Mouse (Mus musculus): ENCODE measurements around the gene Dchs1. TPM values are rescaled to one million over a fixed set of nuclear protein-coding genes. Genes with fewer than 3 reads are reported as not detected.

The Dchs1 gene
- total and polyA plus RNA-seq, 2 experiments = 1.1 to 1.4 TPM

DNA sequence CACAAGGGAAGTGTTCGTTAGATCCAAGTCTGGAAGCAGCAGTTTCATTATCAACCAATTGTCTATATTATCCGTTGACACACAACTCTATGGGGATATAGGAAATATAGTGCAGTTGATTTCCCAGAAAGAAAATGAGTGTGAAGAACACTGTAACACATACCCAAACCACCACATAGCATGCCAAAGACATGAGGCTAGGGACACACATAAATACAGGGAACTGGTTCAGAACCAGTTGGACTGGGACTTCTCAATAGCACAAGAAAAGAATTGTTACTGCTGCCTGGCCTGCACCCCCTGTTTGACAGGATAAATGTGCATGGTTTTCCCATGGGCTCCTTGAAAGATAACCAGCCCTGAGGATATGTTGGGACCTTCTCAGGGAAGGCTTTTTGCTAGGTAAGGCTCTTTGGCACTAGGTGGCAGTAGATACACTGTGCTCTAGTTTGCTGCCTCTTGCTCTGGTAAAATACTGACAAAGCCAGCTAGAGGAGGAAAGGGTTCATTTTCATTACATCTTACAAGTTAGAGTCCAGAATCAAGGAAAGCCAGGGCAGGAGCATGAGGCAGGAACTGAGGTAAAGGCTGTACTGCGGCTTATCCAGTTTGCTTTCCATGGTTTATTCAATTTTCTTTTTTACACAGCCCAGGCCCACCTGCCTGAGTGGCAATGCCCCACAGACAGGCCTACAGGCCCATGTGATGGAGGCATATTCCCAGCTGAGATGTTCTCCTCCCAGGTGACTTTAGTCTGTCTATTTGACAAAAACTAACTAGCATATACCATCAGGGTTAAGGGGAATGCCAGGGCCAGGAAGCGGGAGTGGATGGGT, 61.1 kb downstream of the Dchs1 start:
- peaks cover 9% of the 10 kb centered on the region for H3K36me3 ChIP-seq (ENCODE audit: control insufficient read depth, insufficient read depth, low read length)
- WGBS = 75% methylated on average over 4 of the region's 4 CpGs
- peak; percentile 67 for DNase-seq (ENCODE audit: extremely low read depth, low read depth, low spot score)
- H3K4me3 ChIP-seq (ENCODE audit: insufficient read depth, low read depth, low read length) = no peak overlapping the region
- no peak overlapping the region for H3K9ac ChIP-seq (ENCODE audit: low read depth, low read length)
- H3K27ac ChIP-seq (replicated peaks; ENCODE audit: insufficient read depth, low read depth, low read length) = no peak overlapping the region
- no peak for TF ChIP-seq POLR2A (IDR thresholded peaks at IDR 0.05; ENCODE audit: extremely low read depth, insufficient read depth, low read length)
- TF ChIP-seq CTCF (IDR thresholded peaks at IDR 0.05; ENCODE audit: low read depth, low read length) = no peak; the same call in 1 of the 2 replicates
- H3K4me1 ChIP-seq (ENCODE audit: control insufficient read depth, insufficient read depth, low read length) = no peaks in the 10 kb centered on the region
- no peaks in the 10 kb centered on the region for H3K79me2 ChIP-seq (ENCODE audit: control insufficient read depth, insufficient read depth, low read length)
- no peaks in the 10 kb centered on the region for H3K27me3 ChIP-seq (ENCODE audit: control insufficient read depth, insufficient read depth, low read length)

DNA sequence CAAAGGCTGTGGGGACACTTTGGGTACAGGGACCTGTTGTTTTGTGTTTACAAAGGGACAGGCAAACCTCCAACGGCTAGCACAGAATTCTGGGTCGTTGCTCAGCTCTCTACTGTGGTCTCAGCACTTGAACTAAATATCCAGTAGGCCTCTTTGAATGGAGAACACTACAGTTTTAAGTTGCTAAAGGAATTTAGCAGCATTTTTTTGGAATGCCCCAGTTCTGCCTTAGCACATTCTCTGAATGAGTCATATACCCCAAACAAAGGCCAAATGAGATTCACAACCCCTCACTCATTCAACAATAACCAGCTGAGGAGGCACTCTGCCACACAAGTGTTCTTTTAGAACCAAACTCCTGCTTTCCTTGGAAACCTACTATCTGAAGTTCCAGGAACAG, 65.5 kb downstream of the Dchs1 start:
- no peak overlapping the region for H3K4me3 ChIP-seq (ENCODE audit: insufficient read depth, low read depth, low read length)
- no peak overlapping the region for H3K9ac ChIP-seq (ENCODE audit: low read depth, low read length)
- no peaks in the 10 kb centered on the region for H3K27me3 ChIP-seq (ENCODE audit: control insufficient read depth, insufficient read depth, low read length)
- TF ChIP-seq CTCF (IDR thresholded peaks at IDR 0.05; ENCODE audit: low read depth, low read length) (no peak), POLR2A (IDR thresholded peaks at IDR 0.05; ENCODE audit: extremely low read depth, insufficient read depth, low read length) (no peak)
- no peaks in the 10 kb centered on the region for H3K4me1 ChIP-seq (ENCODE audit: control insufficient read depth, insufficient read depth, low read length)
- no peaks in the 10 kb centered on the region for H3K79me2 ChIP-seq (ENCODE audit: control insufficient read depth, insufficient read depth, low read length)
- no peak for DNase-seq (ENCODE audit: extremely low read depth, low read depth, low spot score)
- no peak overlapping the region for H3K27ac ChIP-seq (replicated peaks; ENCODE audit: insufficient read depth, low read depth, low read length)
- H3K36me3 ChIP-seq (ENCODE audit: control insufficient read depth, insufficient read depth, low read length) = no peaks in the 10 kb centered on the region
- 68% methylated on average over 2 of the region's 2 CpGs for WGBS

- TF ChIP-seq POLR2A (IDR thresholded peaks at IDR 0.05; ENCODE audit: extremely low read depth, insufficient read depth, low read length) (no peak), CTCF (IDR thresholded peaks at IDR 0.05; ENCODE audit: low read depth, low read length) (no peak)
- Histone ChIP-seq H3K9ac (ENCODE audit: low read depth, low read length) (no peak overlapping the region), H3K27me3 (ENCODE audit: control insufficient read depth, insufficient read depth, low read length) (no peaks in the 10 kb centered on the region), H3K27ac (replicated peaks; ENCODE audit: insufficient read depth, low read depth, low read length) (no peak overlapping the region), H3K79me2 (ENCODE audit: control insufficient read depth, insufficient read depth, low read length) (no peaks in the 10 kb centered on the region), H3K36me3 (ENCODE audit: control insufficient read depth, insufficient read depth, low read length) (no peaks in the 10 kb centered on the region), H3K4me1 (ENCODE audit: control insufficient read depth, insufficient read depth, low read length) (no peaks in the 10 kb centered on the region), H3K4me3 (ENCODE audit: insufficient read depth, low read depth, low read length) (no peak overlapping the region)
- WGBS = 57% methylated on average over 3 of the region's 3 CpGs
- DNase-seq (ENCODE audit: extremely low read depth, low read depth, low spot score) = no peak
Measured at GRCm38 (mm10) chr7:105715366-105715765, 72.1 kb downstream of the Dchs1 start.

- Histone ChIP-seq H3K4me1 (ENCODE audit: control insufficient read depth, insufficient read depth, low read length) (no peaks in the 10 kb centered on the region), H3K9ac (ENCODE audit: low read depth, low read length) (no peak overlapping the region), H3K36me3 (ENCODE audit: control insufficient read depth, insufficient read depth, low read length) (no peaks in the 10 kb centered on the region), H3K4me3 (ENCODE audit: insufficient read depth, low read depth, low read length) (no peak overlapping the region), H3K27ac (replicated peaks; ENCODE audit: insufficient read depth, low read depth, low read length) (no peak overlapping the region), H3K79me2 (ENCODE audit: control insufficient read depth, insufficient read depth, low read length) (no peaks in the 10 kb centered on the region), H3K27me3 (ENCODE audit: control insufficient read depth, insufficient read depth, low read length) (no peaks in the 10 kb centered on the region)
- no peak for DNase-seq (ENCODE audit: extremely low read depth, low read depth, low spot score)
- no peak for TF ChIP-seq CTCF (IDR thresholded peaks at IDR 0.05; ENCODE audit: low read depth, low read length)
- TF ChIP-seq POLR2A (IDR thresholded peaks at IDR 0.05; ENCODE audit: extremely low read depth, insufficient read depth, low read length) = no peak
- WGBS = 88% methylated on average over 5 of the region's 5 CpGs
Measured at GRCm38 (mm10) chr7:105708733-105709132, 78.7 kb downstream of the Dchs1 start.

- no peak for DNase-seq (ENCODE audit: extremely low read depth, low read depth, low spot score)
- Histone ChIP-seq H3K4me1 (ENCODE audit: control insufficient read depth, insufficient read depth, low read length) (no peaks in the 10 kb centered on the region), H3K27me3 (ENCODE audit: control insufficient read depth, insufficient read depth, low read length) (no peaks in the 10 kb centered on the region), H3K36me3 (ENCODE audit: control insufficient read depth, insufficient read depth, low read length) (no peaks in the 10 kb centered on the region), H3K9ac (ENCODE audit: low read depth, low read length) (no peak overlapping the region), H3K4me3 (ENCODE audit: insufficient read depth, low read depth, low read length) (no peak overlapping the region), H3K27ac (replicated peaks; ENCODE audit: insufficient read depth, low read depth, low read length) (no peak overlapping the region), H3K79me2 (ENCODE audit: control insufficient read depth, insufficient read depth, low read length) (no peaks in the 10 kb centered on the region)
- TF ChIP-seq CTCF (IDR thresholded peaks at IDR 0.05; ENCODE audit: low read depth, low read length) = no peak
- TF ChIP-seq POLR2A (IDR thresholded peaks at IDR 0.05; ENCODE audit: extremely low read depth, insufficient read depth, low read length) = no peak
- WGBS = 92% methylated on average over 4 of the region's 4 CpGs
Measured at GRCm38 (mm10) chr7:105703816-105704215, 83.6 kb downstream of the Dchs1 start.

DNA sequence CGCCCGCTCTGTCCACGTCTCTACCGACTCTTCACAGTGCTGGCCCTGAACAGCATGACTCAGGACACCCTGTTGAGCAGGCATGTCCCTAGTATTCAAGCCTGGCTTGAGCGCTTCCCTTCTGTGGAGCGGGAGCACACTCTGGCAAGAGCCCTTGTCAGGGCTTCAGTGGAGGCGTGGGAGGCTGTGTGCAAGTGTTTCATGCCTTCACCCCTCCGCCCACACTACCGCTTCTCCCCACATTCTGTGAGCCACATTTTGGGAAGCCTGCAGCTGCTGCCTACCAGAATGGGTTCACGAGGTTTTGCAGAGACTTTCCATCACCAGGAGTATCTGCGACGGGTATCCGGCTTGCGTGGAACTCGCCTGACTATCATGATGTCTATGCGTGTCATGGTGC, 84.3 kb downstream of the Dchs1 start:
- no peak overlapping the region for H3K27ac ChIP-seq (replicated peaks; ENCODE audit: insufficient read depth, low read depth, low read length)
- no peak overlapping the region for H3K4me3 ChIP-seq (ENCODE audit: insufficient read depth, low read depth, low read length)
- 89% methylated on average over 16 of the region's 16 CpGs for WGBS
- H3K36me3 ChIP-seq (ENCODE audit: control insufficient read depth, insufficient read depth, low read length) = no peaks in the 10 kb centered on the region
- TF ChIP-seq POLR2A (IDR thresholded peaks at IDR 0.05; ENCODE audit: extremely low read depth, insufficient read depth, low read length) (no peak), CTCF (IDR thresholded peaks at IDR 0.05; ENCODE audit: low read depth, low read length) (no peak)
- no peak overlapping the region for H3K9ac ChIP-seq (ENCODE audit: low read depth, low read length)
- no peaks in the 10 kb centered on the region for H3K27me3 ChIP-seq (ENCODE audit: control insufficient read depth, insufficient read depth, low read length)
- no peaks in the 10 kb centered on the region for H3K79me2 ChIP-seq (ENCODE audit: control insufficient read depth, insufficient read depth, low read length)
- no peaks in the 10 kb centered on the region for H3K4me1 ChIP-seq (ENCODE audit: control insufficient read depth, insufficient read depth, low read length)
- DNase-seq (ENCODE audit: extremely low read depth, low read depth, low spot score) = no peak

Other genes with a start within 250 kb of the Dchs1 start
- gene Smpd1, start 233.3 kb downstream of the Dchs1 start, total RNA-seq (2014; rRNA removed) = 33.1 and 38.1 TPM in 2 replicates
- 48.4 and 51.9 TPM in 2 replicates for gene Smpd1, start 233.3 kb downstream of the Dchs1 start, polyA plus RNA-seq (2012; rRNA removed)
- gene Apbb1, start 206.0 kb downstream of the Dchs1 start, total RNA-seq (2014; rRNA removed) = 1.1 TPM in 2 replicates
- gene Apbb1, start 206.0 kb downstream of the Dchs1 start, polyA plus RNA-seq (2012; rRNA removed) = 0.85 and 1.6 TPM in 2 replicates
- gene Hpx, start 187.5 kb downstream of the Dchs1 start, total RNA-seq (2014; rRNA removed) = 5,639 and 7,644 TPM in 2 replicates
- 4,285 and 5,140 TPM in 2 replicates for gene Hpx, start 187.5 kb downstream of the Dchs1 start, polyA plus RNA-seq (2012; rRNA removed)
- gene Trim3, start 154.1 kb downstream of the Dchs1 start, total RNA-seq (2014; rRNA removed) = 6.3 and 10.2 TPM in 2 replicates
- gene Trim3, start 154.1 kb downstream of the Dchs1 start, polyA plus RNA-seq (2012; rRNA removed) = 10.9 and 14.9 TPM in 2 replicates
- 42.2 and 67.5 TPM in 2 replicates for gene Timm10b, start 147.6 kb downstream of the Dchs1 start, total RNA-seq (2014; rRNA removed)
- gene Timm10b, start 147.6 kb downstream of the Dchs1 start, polyA plus RNA-seq (2012; rRNA removed) = 51.4 and 63.3 TPM in 2 replicates
- gene Arfip2, start 147.2 kb downstream of the Dchs1 start, total RNA-seq (2014; rRNA removed) = 4.9 and 7.9 TPM in 2 replicates
- gene Arfip2, start 147.2 kb downstream of the Dchs1 start, polyA plus RNA-seq (2012; rRNA removed) = 15.7 and 28.6 TPM in 2 replicates
- gene Gm45799, start 147.1 kb downstream of the Dchs1 start, total RNA-seq (2014; rRNA removed) = 27.7 and 28.6 TPM in 2 replicates
- 136 and 140 TPM in 2 replicates for gene Gm45799, start 147.1 kb downstream of the Dchs1 start, polyA plus RNA-seq (2012; rRNA removed)
- gene Dnhd1, start 136.8 kb downstream of the Dchs1 start, total RNA-seq (2014; rRNA removed) = 0.92 and 1.5 TPM in 2 replicates
- gene Dnhd1, start 136.8 kb downstream of the Dchs1 start, polyA plus RNA-seq (2012; rRNA removed) = 0.82 and 0.88 TPM in 2 replicates
- 36.6 and 41.1 TPM in 2 replicates for gene Ilk, start 51.1 kb downstream of the Dchs1 start, total RNA-seq (2014; rRNA removed)
- gene Ilk, start 51.1 kb downstream of the Dchs1 start, polyA plus RNA-seq (2012; rRNA removed) = 50.5 and 53.6 TPM in 2 replicates
- gene Rrp8, start 50.3 kb downstream of the Dchs1 start, total RNA-seq (2014; rRNA removed) = 4.9 and 5.5 TPM in 2 replicates
- gene Rrp8, start 50.3 kb downstream of the Dchs1 start, polyA plus RNA-seq (2012; rRNA removed) = 5.5 and 5.9 TPM in 2 replicates
- gene Taf10, start 43.3 kb downstream of the Dchs1 start, total RNA-seq (2014; rRNA removed) = 87.3 and 107 TPM in 2 replicates
- 296 and 310 TPM in 2 replicates for gene Taf10, start 43.3 kb downstream of the Dchs1 start, polyA plus RNA-seq (2012; rRNA removed)
- gene Tpp1, start 35.4 kb downstream of the Dchs1 start, total RNA-seq (2014; rRNA removed) = 27.4 and 43.8 TPM in 2 replicates
- 95.3 and 124 TPM in 2 replicates for gene Tpp1, start 35.4 kb downstream of the Dchs1 start, polyA plus RNA-seq (2012; rRNA removed)
- 109 and 118 TPM in 2 replicates for gene Mrpl17, start 23.4 kb upstream of the Dchs1 start, total RNA-seq (2014; rRNA removed)
- gene Mrpl17, start 23.4 kb upstream of the Dchs1 start, polyA plus RNA-seq (2012; rRNA removed) = 207 and 261 TPM in 2 replicates
- 11.4 and 14.0 TPM in 2 replicates for gene Gm4070, start 166.3 kb upstream of the Dchs1 start, total RNA-seq (2014; rRNA removed)
- 0.30 and 1.2 TPM in 2 replicates for gene Gm4070, start 166.3 kb upstream of the Dchs1 start, polyA plus RNA-seq (2012; rRNA removed)

All from liver, adult 2 months (tissue).